Mouse (Mus musculus): ENCODE results near the gene Prelid3b. TPM values are rescaled to one million over a fixed set of nuclear protein-coding genes. Genes with fewer than 3 reads are reported as not detected.

Gene Prelid3b
- polyA plus RNA-seq, 1 experiment from 2014 or later: 113 TPM

DNA sequence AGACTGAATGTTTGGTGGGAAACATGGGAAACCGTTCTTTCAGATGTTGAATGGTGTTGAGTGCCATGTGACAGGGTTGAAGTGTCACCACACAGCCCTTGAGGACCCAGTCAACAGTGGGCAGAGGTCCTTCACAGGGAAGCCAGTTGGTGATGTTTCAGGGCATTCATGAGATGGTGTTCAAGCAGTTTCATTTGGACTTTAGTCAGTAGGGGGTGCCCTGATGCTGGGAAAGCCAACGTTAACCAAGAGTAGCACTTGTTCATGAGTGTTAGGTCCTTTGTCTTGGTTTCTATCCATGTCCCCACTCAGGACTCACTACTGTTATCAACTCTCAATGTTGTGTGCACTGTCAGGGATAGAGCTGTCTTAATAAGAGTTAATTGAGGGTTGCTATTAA lies 20.0 kb upstream of the Prelid3b start:
- Histone ChIP-seq H3K4me2 (no peak overlapping the region), H3K27ac (no peak overlapping the region), H3K9ac (no peak overlapping the region), H3K36me3 (no peaks in the 10 kb centered on the region), H3K4me3 (no peak overlapping the region), H3K4me1 (no peaks in the 10 kb centered on the region), H3K27me3 (no peaks in the 10 kb centered on the region), H3K9me3 (no peaks in the 10 kb centered on the region)
- 67% methylated on average over 2 of the region's 2 CpGs for WGBS
- no peak for ATAC-seq (ENCODE audit: insufficient number of reproducible peaks, low FRiP score, low TSS enrichment, low read depth)

DNA sequence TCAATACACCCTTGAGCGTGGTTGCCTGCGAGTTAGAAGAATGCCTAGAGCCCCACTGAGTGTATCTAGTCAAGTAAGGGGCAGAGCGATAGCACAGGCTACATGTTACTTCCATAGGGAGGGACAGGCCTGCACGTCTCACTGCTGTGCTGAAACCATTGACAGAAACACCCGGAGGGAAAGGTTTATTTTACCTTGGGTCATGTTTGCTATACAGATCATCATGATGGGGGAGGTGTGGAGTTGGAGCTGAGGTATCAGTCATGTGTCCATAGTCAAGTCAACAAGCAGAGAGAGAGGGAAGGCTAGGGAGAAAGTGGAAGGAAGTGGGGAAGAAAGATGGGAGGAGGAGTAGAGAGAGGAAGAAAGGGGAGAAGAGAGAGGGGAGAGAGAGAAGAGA lies 14.1 kb upstream of the Prelid3b start:
- Histone ChIP-seq H3K27ac (no peak overlapping the region), H3K4me2 (no peak overlapping the region), H3K9me3 (no peaks in the 10 kb centered on the region), H3K4me1 (no peaks in the 10 kb centered on the region), H3K36me3 (no peaks in the 10 kb centered on the region), H3K9ac (no peak overlapping the region), H3K27me3 (no peaks in the 10 kb centered on the region), H3K4me3 (no peak overlapping the region)
- ATAC-seq (ENCODE audit: insufficient number of reproducible peaks, low FRiP score, low TSS enrichment, low read depth): no peak
- 85% methylated on average over 5 of the region's 5 CpGs for WGBS

GRCm38 (mm10) chr2:174478746-174479145 lies 5.9 kb upstream of the Prelid3b start:
- H3K4me3 ChIP-seq: no peak overlapping the region
- H3K9ac ChIP-seq: no peak overlapping the region
- WGBS: 77% methylated on average over 5 of the region's 5 CpGs
- H3K27ac ChIP-seq: no peak overlapping the region
- H3K4me2 ChIP-seq: no peak overlapping the region
- no peaks in the 10 kb centered on the region for H3K27me3 ChIP-seq
- no peaks in the 10 kb centered on the region for H3K36me3 ChIP-seq
- H3K4me1 ChIP-seq: 0 out of 2 replicates have a peak, but pooled peaks cover under 1% of the 10 kb centered on the region
- H3K9me3 ChIP-seq: no peaks in the 10 kb centered on the region
- ATAC-seq (ENCODE audit: insufficient number of reproducible peaks, low FRiP score, low TSS enrichment, low read depth): no peak

- Histone ChIP-seq H3K36me3 (no peaks in the 10 kb centered on the region), H3K9me3 (no peaks in the 10 kb centered on the region), H3K4me2 (no peak overlapping the region), H3K27me3 (no peaks in the 10 kb centered on the region), H3K27ac (no peak overlapping the region), H3K4me3 (no peak overlapping the region), H3K4me1 (peaks cover 6% of the 10 kb centered on the region; the same call in 1 of the 2 replicates), H3K9ac (no peak overlapping the region)
- WGBS: 67% methylated on average over 3 of the region's 3 CpGs
- ATAC-seq (ENCODE audit: insufficient number of reproducible peaks, low FRiP score, low TSS enrichment, low read depth): no peak
Observed at GRCm38 (mm10) chr2:174477543-174478319, 4.8 kb upstream of the Prelid3b start.

DNA sequence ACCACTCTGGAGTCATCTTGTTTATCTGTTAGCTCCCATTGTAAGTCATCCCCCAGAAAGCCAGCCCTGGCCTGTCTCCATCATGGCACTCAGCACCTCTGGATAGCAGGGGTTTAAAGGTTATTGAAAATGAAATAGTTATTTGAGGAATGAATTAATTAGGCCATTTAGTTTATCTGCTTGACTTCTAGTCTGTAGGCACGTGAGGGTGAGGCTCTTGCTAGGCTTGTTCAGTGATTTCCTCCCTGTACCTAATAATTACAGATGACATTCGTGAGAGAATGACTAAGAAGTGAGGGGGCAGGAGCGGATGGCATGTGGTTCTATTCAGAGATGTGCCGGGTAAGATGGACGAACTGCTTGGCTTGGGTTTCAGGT lies 658 bp upstream of the Prelid3b start:
- H3K36me3 ChIP-seq: peaks cover 16% of the 10 kb centered on the region
- no peaks in the 10 kb centered on the region for H3K9me3 ChIP-seq
- no peak for ATAC-seq (ENCODE audit: insufficient number of reproducible peaks, low FRiP score, low TSS enrichment, low read depth)
- 62% methylated on average over 5 of the region's 5 CpGs for WGBS
- H3K4me3 ChIP-seq: peak overlapping the region; percentile 76
- peak overlapping the region; percentile 73 for H3K4me2 ChIP-seq
- peak overlapping the region; percentile 81; the same call in 1 of the 2 replicates for H3K27ac ChIP-seq
- no peaks in the 10 kb centered on the region for H3K27me3 ChIP-seq
- H3K4me1 ChIP-seq: peaks cover 23% of the 10 kb centered on the region; the same call in 1 of the 2 replicates
- H3K9ac ChIP-seq: no peak overlapping the region

GRCm38 (mm10) chr2:174472407-174472806 lies 474 bp downstream of the Prelid3b start:
- peak overlapping the region; percentile 73 for H3K4me2 ChIP-seq
- H3K4me3 ChIP-seq: peak overlapping the region; percentile 76
- no peaks in the 10 kb centered on the region for H3K27me3 ChIP-seq
- H3K9me3 ChIP-seq: no peaks in the 10 kb centered on the region
- peak overlapping the region; percentile 86 for H3K9ac ChIP-seq
- H3K4me1 ChIP-seq: peaks cover 23% of the 10 kb centered on the region; the same call in 1 of the 2 replicates
- H3K36me3 ChIP-seq: peaks cover 25% of the 10 kb centered on the region
- 8% methylated on average over 30 of the region's 30 CpGs for WGBS
- H3K27ac ChIP-seq: peak overlapping the region; percentile 77
- ATAC-seq (ENCODE audit: insufficient number of reproducible peaks, low FRiP score, low TSS enrichment, low read depth): peak; percentile 40

- Histone ChIP-seq H3K27ac (no peak overlapping the region), H3K4me2 (no peak overlapping the region), H3K27me3 (no peaks in the 10 kb centered on the region), H3K9me3 (no peaks in the 10 kb centered on the region), H3K9ac (no peak overlapping the region), H3K4me3 (no peak overlapping the region), H3K36me3 (peaks cover 35% of the 10 kb centered on the region), H3K4me1 (peaks cover 23% of the 10 kb centered on the region; the same call in 1 of the 2 replicates)
- WGBS: 91% methylated on average over 7 of the region's 7 CpGs
- no peak for ATAC-seq (ENCODE audit: insufficient number of reproducible peaks, low FRiP score, low TSS enrichment, low read depth)
Observed at GRCm38 (mm10) chr2:174470786-174471405, 2.0 kb downstream of the Prelid3b start.

DNA sequence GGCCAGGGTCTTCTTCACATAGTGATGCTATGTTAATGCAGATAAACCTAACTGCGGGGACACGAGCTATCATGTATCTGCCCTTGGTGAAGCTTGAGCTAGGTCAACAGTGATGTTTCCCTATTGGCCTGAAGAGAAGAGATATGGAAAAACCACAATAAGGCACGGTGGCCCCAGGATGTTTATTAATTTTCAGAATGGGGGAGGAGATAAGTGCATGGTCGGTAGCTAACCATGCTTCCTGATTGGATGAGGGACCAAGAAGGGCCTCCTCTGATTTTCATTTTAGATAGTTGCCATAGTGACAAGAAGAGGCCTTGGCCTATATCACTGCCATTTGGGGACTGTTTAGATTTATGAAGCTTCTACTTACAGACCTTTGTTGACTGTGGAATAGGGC lies 2.5 kb downstream of the Prelid3b start:
- no peak overlapping the region for H3K4me3 ChIP-seq
- H3K27me3 ChIP-seq: no peaks in the 10 kb centered on the region
- no peak overlapping the region for H3K9ac ChIP-seq
- WGBS: 91% methylated on average over 4 of the region's 4 CpGs
- no peak overlapping the region for H3K4me2 ChIP-seq
- H3K27ac ChIP-seq: no peak overlapping the region
- peaks cover 23% of the 10 kb centered on the region; the same call in 1 of the 2 replicates for H3K4me1 ChIP-seq
- ATAC-seq (ENCODE audit: insufficient number of reproducible peaks, low FRiP score, low TSS enrichment, low read depth): no peak
- peaks cover 41% of the 10 kb centered on the region for H3K36me3 ChIP-seq
- H3K9me3 ChIP-seq: no peaks in the 10 kb centered on the region

DNA sequence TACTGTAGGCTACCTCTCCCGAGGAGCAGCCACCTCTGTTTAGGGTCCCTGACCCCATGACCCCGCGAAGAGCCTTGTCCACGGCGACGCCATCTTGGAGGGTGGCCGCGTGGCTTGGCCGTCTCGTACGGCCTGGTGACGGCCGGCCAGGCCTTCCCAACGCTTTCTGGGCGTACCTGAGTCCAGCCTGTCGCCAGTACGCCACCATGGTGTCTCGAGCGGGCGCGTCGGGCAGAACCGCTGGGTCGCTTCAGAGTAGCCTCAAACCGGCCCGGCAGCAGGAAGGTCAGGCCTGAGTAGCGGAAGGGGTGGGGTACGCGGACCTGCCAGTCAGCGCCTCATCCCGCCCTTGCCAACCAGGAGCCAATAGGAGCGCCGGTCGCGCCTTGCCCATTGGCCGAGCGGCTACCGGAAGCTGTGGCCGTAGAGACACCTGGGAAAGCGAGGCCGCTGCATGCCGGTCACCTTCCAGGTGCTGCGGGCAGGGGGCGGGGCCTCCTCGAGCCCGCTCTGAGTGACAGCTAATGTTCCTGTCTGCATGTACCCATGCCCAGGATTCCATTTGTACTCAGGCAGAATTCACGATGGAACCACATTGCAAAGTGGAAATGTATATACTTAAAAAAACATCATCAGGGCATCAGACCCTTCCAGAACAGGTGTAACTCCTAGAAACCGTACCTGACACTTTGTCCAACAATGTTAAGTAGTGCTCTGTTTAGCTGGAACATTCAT lies 8.9 kb downstream of the Prelid3b start, which contains the start of gene Atp5e:
Gene Atp5e (minus strand): TSS at position 317 of the 735 bp plus-strand sequence.
- Histone ChIP-seq H3K36me3 (peaks cover 57% of the 10 kb centered on the region), H3K4me3 (peak within 1 kb of the TSS; percentile 66), H3K9me3 (no peaks in the 10 kb centered on the region), H3K27me3 (no peaks in the 10 kb centered on the region), H3K9ac (peak within 1 kb of the TSS; percentile 68), H3K4me2 (peak within 1 kb of the TSS; percentile 87), H3K27ac (peak within 1 kb of the TSS; percentile 73), H3K4me1 (peaks cover 13% of the 10 kb centered on the region)
- WGBS: 2% methylated on average over 48 of the region's 48 CpGs
- ATAC-seq (ENCODE audit: insufficient number of reproducible peaks, low FRiP score, low TSS enrichment, low read depth): peak; percentile 97

DNA sequence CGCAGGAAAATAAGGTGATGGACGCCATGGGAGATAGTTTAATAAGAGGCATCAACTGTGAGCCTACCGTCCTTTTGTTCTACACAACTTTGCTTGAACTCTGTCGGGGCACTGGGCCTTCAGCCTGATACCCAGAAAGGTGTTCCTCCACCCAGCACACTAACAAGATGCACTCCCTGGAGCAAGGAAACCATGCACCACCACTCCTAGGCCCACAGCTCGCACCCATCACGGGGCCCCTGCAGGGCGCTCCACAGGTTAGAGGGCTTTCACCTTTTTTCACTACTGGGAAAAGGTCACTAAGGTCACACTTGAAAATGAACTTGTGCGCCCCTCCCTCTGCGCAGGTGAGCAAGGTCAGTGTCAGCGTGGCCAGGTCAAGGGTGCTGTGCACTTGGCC lies 9.5 kb downstream of the Prelid3b start:
- H3K27ac ChIP-seq: peak overlapping the region; percentile 73
- H3K9ac ChIP-seq: peak overlapping the region; percentile 68
- peak overlapping the region; percentile 66 for H3K4me3 ChIP-seq
- H3K36me3 ChIP-seq: peaks cover 52% of the 10 kb centered on the region
- 38% methylated on average over 10 of the region's 10 CpGs for WGBS
- no peaks in the 10 kb centered on the region for H3K27me3 ChIP-seq
- peaks cover 13% of the 10 kb centered on the region for H3K4me1 ChIP-seq
- peak overlapping the region; percentile 87 for H3K4me2 ChIP-seq
- ATAC-seq (ENCODE audit: insufficient number of reproducible peaks, low FRiP score, low TSS enrichment, low read depth): no peak; the same call in 1 of the 2 replicates
- no peaks in the 10 kb centered on the region for H3K9me3 ChIP-seq

- Histone ChIP-seq H3K9me3 (no peaks in the 10 kb centered on the region), H3K27ac (no peak overlapping the region), H3K36me3 (peaks cover 26% of the 10 kb centered on the region), H3K4me3 (no peak overlapping the region), H3K9ac (no peak overlapping the region), H3K27me3 (no peaks in the 10 kb centered on the region), H3K4me2 (no peak overlapping the region), H3K4me1 (peaks cover 13% of the 10 kb centered on the region)
- 72% methylated on average over 2 of the region's 2 CpGs for WGBS
- ATAC-seq (ENCODE audit: insufficient number of reproducible peaks, low FRiP score, low TSS enrichment, low read depth): no peak
Observed at GRCm38 (mm10) chr2:174459365-174459764, 13.5 kb downstream of the Prelid3b start.
